Comparison of ENCODE assay signal across 8 mouse cellular contexts in the genomic region with DNA sequence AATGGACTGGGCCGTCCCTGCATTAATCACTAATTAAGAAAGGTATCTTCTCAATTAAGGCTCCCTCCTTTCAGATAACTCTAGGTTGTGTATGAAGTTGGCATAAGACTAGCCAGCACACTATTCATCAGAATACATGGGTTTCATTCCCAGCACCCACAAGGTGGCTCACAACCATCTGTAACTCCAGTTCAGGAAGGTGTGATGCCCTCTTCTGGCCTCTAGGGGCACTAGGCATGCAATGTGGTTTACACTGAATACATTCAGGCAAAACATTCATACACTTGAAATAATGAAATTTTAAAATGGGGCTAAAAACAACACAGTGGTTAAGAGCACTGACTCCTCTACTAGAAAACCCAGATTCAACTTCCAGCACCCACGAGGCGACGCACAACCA. TPM values are rescaled to one million over a fixed set of nuclear protein-coding genes. Genes with fewer than 3 reads are reported as not detected.
DNase-seq lines count a peak whose midpoint lies in the region; ATAC-seq lines count a peak whose summit lies in the region.

No protein-coding gene starts in this region.

- H3K36me3 ChIP-seq in kidney, embryonic 14.5 days (ENCODE audit: control insufficient read depth, insufficient read depth, low read length), result no peaks in the 10 kb centered on the region

- 51% methylated on average over 4 of the region's 4 CpGs for WGBS in kidney, embryonic 14.5 days

- no peaks in the 10 kb centered on the region for H3K27me3 ChIP-seq in kidney, embryonic 14.5 days (ENCODE audit: control insufficient read depth, insufficient read depth, low read length)

- no peak overlapping the region for H3K4me3 ChIP-seq in kidney, embryonic 14.5 days (ENCODE audit: low read length)

- H3K4me1 ChIP-seq in kidney, embryonic 14.5 days (ENCODE audit: control insufficient read depth, insufficient read depth, low read length), result no peaks in the 10 kb centered on the region

- no peaks in the 10 kb centered on the region for H3K9me3 ChIP-seq in kidney, embryonic 14.5 days (ENCODE audit: control insufficient read depth, low read length)

- no peak overlapping the region for H3K9ac ChIP-seq in kidney, embryonic 14.5 days (ENCODE audit: low read depth, low read length)

- ATAC-seq in kidney, embryonic 14.5 days (ENCODE audit: low FRiP score, low TSS enrichment), result no peak
- ATAC-seq in erythroid progenitor cell, adult 5-6 weeks (replicated peaks; ENCODE audit: low FRiP score, poor library complexity, severe bottlenecking), result peak; percentile 49

- intact Hi-C loops in heart, postnatal 36 days (cut with DNase I), result no loop called here

- peak; percentile 39 to 52 for DNase-seq in kidney, adult 8-10 months
- DNase-seq in NIH3T3 (ENCODE audit: low read depth), result peak; percentile 72
- peak; percentile 69 for DNase-seq in lung, postnatal 36 days
- no peak for DNase-seq in urinary bladder, adult 18-20 months (ENCODE audit: low spot score in 2 of 2)
- no peak for DNase-seq in heart, adult 11 months
- DNase-seq in heart, postnatal 36 days, result no peak

- H3K27ac ChIP-seq in kidney, embryonic 14.5 days (ENCODE audit: low read depth, low read length), result no peak overlapping the region

- H3K4me2 ChIP-seq in kidney, embryonic 14.5 days (replicated peaks; ENCODE audit: low read depth, low read length), result no peak overlapping the region

RNA-seq across cellular contexts. Expression of a gene that starts 4.3 kb away (rescaled TPM):
- 1,184 and 1,677 TPM in 2 replicates for polyA plus RNA-seq in kidney, embryonic 14.5 days (2014; fragmentation: Nextera tagmentation; extraction: Ambion mirVana)
- 896 and 989 TPM in 2 replicates for total RNA-seq in erythroid progenitor cell, adult 5-6 weeks (2015; ENCODE audit: low replicate concordance)
- total RNA-seq in erythroid progenitor cell, adult 5-6 weeks (2017; ENCODE audit: low replicate concordance), result 751 and 992 TPM in 2 replicates
- 100 to 1,000 TPM; 655 to 678 TPM for total RNA-seq in heart, postnatal 36 days (2021)

RNA-seq across cellular contexts. Expression of a gene that starts 8.8 kb away (rescaled TPM):
- 0.05 and 0.06 TPM in 2 replicates for polyA plus RNA-seq in kidney, embryonic 14.5 days (2014; fragmentation: Nextera tagmentation; extraction: Ambion mirVana)
- not detected in 2 replicates for total RNA-seq in erythroid progenitor cell, adult 5-6 weeks (2015; ENCODE audit: low replicate concordance)
- total RNA-seq in erythroid progenitor cell, adult 5-6 weeks (2017; ENCODE audit: low replicate concordance), result not detected in 2 replicates
- total RNA-seq in heart, postnatal 36 days (2021), result not detected

RNA-seq across cellular contexts. Expression of a gene that starts 25.5 kb away (rescaled TPM):
- polyA plus RNA-seq in kidney, embryonic 14.5 days (2014; fragmentation: Nextera tagmentation; extraction: Ambion mirVana), result 46.7 and 70.6 TPM in 2 replicates
- total RNA-seq in erythroid progenitor cell, adult 5-6 weeks (2015; ENCODE audit: low replicate concordance), result 21.6 and 40.7 TPM in 2 replicates
- total RNA-seq in erythroid progenitor cell, adult 5-6 weeks (2017; ENCODE audit: low replicate concordance), result 60.1 and 74.4 TPM in 2 replicates
- total RNA-seq in heart, postnatal 36 days (2021), result 10 to 100 TPM; 60.9 to 71.3 TPM

RNA-seq across cellular contexts. Expression of a gene that starts 29.8 kb away (rescaled TPM):
- polyA plus RNA-seq in kidney, embryonic 14.5 days (2014; fragmentation: Nextera tagmentation; extraction: Ambion mirVana), result not detected in 2 replicates
- total RNA-seq in erythroid progenitor cell, adult 5-6 weeks (2015; ENCODE audit: low replicate concordance), result not detected in 2 replicates
- total RNA-seq in erythroid progenitor cell, adult 5-6 weeks (2017; ENCODE audit: low replicate concordance), result not detected in 2 replicates
- not detected for total RNA-seq in heart, postnatal 36 days (2021)

Comparison
In these comparisons a context has a peak if more than half of its experiments do, and no peak if none do; other contexts are left out.
1. DNase-seq: peak in kidney, adult 8-10 months (2 of 2), NIH3T3 (single experiment) and lung, postnatal 36 days (single experiment); none in urinary bladder, adult 18-20 months (0 of 2), heart, adult 11 months (single experiment) and heart, postnatal 36 days (0 of 2).